Mouse (Mus musculus) CH12F3 (cell line): ENCODE results near the gene Bcl2a1d.
"Not testable (repeated sequence)": the region's sequence is repeated elsewhere in the genome, so short reads cannot be mapped to it uniquely, and the experiment has no call there.

ENCODE experiments used
- in situ Hi-C: fragments of 300-500 bp; cut with MboI; formaldehyde crosslinking; loops from 2 replicates; pipeline ENCODE4 v1.14.3; 2020; ENCODE audit warnings: low sequenced_read_pairs

Gene Bcl2a1d

GRCm38 (mm10) chr9:88731728-88732127, at the start of gene Bcl2a1d:
Gene Bcl2a1d (minus strand): TSS chr9:88731914.
- in situ Hi-C loops, result not testable (repeated sequence)

GRCm38 (mm10) chr9:88770239-88770638, 38.5 kb upstream of the Bcl2a1d start:
- in situ Hi-C loops, result not testable (repeated sequence)

GRCm38 (mm10) chr9:88769470-88769869, 37.8 kb upstream of the Bcl2a1d start:
- in situ Hi-C loops, result not testable (repeated sequence)

- in situ Hi-C loops, result not testable (repeated sequence)
These were observed 15.0 kb upstream of the Bcl2a1d start for GRCm38 (mm10) chr9:88746687-88747086.

GRCm38 (mm10) chr9:88746046-88746445, 14.3 kb upstream of the Bcl2a1d start:
- in situ Hi-C loops, result not testable (repeated sequence)

GRCm38 (mm10) chr9:88735289-88735688, 3.6 kb upstream of the Bcl2a1d start:
- in situ Hi-C loops, result not testable (repeated sequence)

GRCm38 (mm10) chr9:88733182-88733581, 1.5 kb upstream of the Bcl2a1d start:
- in situ Hi-C loops, result not testable (repeated sequence)

GRCm38 (mm10) chr9:88732334-88732733, 620 bp upstream of the Bcl2a1d start:
- in situ Hi-C loops, result not testable (repeated sequence)

GRCm38 (mm10) chr9:88728311-88728710, 3.4 kb downstream of the Bcl2a1d start:
- in situ Hi-C loops, result not testable (repeated sequence)

- in situ Hi-C loops, result not testable (repeated sequence)
These were observed 10.1 kb downstream of the Bcl2a1d start for GRCm38 (mm10) chr9:88721628-88722027.

GRCm38 (mm10) chr9:88719989-88720537, 11.7 kb downstream of the Bcl2a1d start, which contains the start of gene Mthfsl:
Gene Mthfsl (minus strand): TSS chr9:88720296.
- in situ Hi-C loops, result not testable (repeated sequence)

- in situ Hi-C loops, result not testable (repeated sequence)
These were observed 12.4 kb downstream of the Bcl2a1d start for GRCm38 (mm10) chr9:88719073-88719921.

- in situ Hi-C loops, result not testable (repeated sequence)
These were observed 13.1 kb downstream of the Bcl2a1d start for GRCm38 (mm10) chr9:88718593-88718992.

- in situ Hi-C loops, result not testable (repeated sequence)
These were observed 13.6 kb downstream of the Bcl2a1d start for GRCm38 (mm10) chr9:88718140-88718539.

GRCm38 (mm10) chr9:88714515-88714914, 17.2 kb downstream of the Bcl2a1d start:
- in situ Hi-C loops, result not testable (repeated sequence)

- in situ Hi-C loops, result not testable (repeated sequence)
These were observed 19.5 kb downstream of the Bcl2a1d start for GRCm38 (mm10) chr9:88712164-88712749.

- in situ Hi-C loops, result not testable (repeated sequence)
These were observed 20.7 kb downstream of the Bcl2a1d start for GRCm38 (mm10) chr9:88710910-88711438.

- in situ Hi-C loops, result not testable (repeated sequence)
These were observed 21.3 kb downstream of the Bcl2a1d start for GRCm38 (mm10) chr9:88710439-88710838.

GRCm38 (mm10) chr9:88709794-88710193, 21.9 kb downstream of the Bcl2a1d start:
- in situ Hi-C loops, result not testable (repeated sequence)

GRCm38 (mm10) chr9:88709304-88709703, 22.4 kb downstream of the Bcl2a1d start:
- in situ Hi-C loops, result no loop called here

- in situ Hi-C loops, result no loop called here
These were observed 25.0 kb downstream of the Bcl2a1d start for GRCm38 (mm10) chr9:88706700-88707099.
